Mouse (Mus musculus): Measurements from ENCODE around the gene Cmklr1. TPM values are rescaled to one million over a fixed set of nuclear protein-coding genes. Genes with fewer than 3 reads are reported as not detected.

Cmklr1 gene
- polyA plus RNA-seq, 1 experiment from 2014 or later, result 3.1 TPM

GRCm38 (mm10) chr5:113580801-113581200 lies 69.4 kb downstream of the Cmklr1 start:
- no peaks in the 10 kb centered on the region for H3K36me3 ChIP-seq (ENCODE audit: control insufficient read depth, insufficient read depth)
- no peaks in the 10 kb centered on the region for H3K9me3 ChIP-seq (replicated peaks; ENCODE audit: control insufficient read depth, low read length)
- H3K27me3 ChIP-seq (ENCODE audit: control insufficient read depth, insufficient read depth, low read length), result no peaks in the 10 kb centered on the region
- no peak for ATAC-seq (replicated peaks; ENCODE audit: extremely low read depth, insufficient read depth, low FRiP score)
- H3K4me1 ChIP-seq (ENCODE audit: control insufficient read depth, insufficient read depth, low read length), result no peaks in the 10 kb centered on the region
- no peak overlapping the region for H3K27ac ChIP-seq (ENCODE audit: low read length)
- H3K4me3 ChIP-seq (ENCODE audit: low read length), result no peak overlapping the region
- 54% methylated on average over 9 of the region's 9 CpGs for WGBS
- H3K9ac ChIP-seq (ENCODE audit: low read length), result no peak overlapping the region
- no peak overlapping the region for H3K4me2 ChIP-seq (ENCODE audit: low read depth, low read length)

GRCm38 (mm10) chr5:113580248-113580647 lies 70.0 kb downstream of the Cmklr1 start:
- H3K27me3 ChIP-seq (ENCODE audit: control insufficient read depth, insufficient read depth, low read length), result no peaks in the 10 kb centered on the region
- no peaks in the 10 kb centered on the region for H3K36me3 ChIP-seq (ENCODE audit: control insufficient read depth, insufficient read depth)
- H3K4me2 ChIP-seq (ENCODE audit: low read depth, low read length), result no peak overlapping the region
- WGBS, result 51% methylated on average over 8 of the region's 8 CpGs
- no peak overlapping the region for H3K4me3 ChIP-seq (ENCODE audit: low read length)
- no peak overlapping the region for H3K9ac ChIP-seq (ENCODE audit: low read length)
- no peaks in the 10 kb centered on the region for H3K9me3 ChIP-seq (replicated peaks; ENCODE audit: control insufficient read depth, low read length)
- no peak for ATAC-seq (replicated peaks; ENCODE audit: extremely low read depth, insufficient read depth, low FRiP score)
- no peak overlapping the region for H3K27ac ChIP-seq (ENCODE audit: low read length)
- H3K4me1 ChIP-seq (ENCODE audit: control insufficient read depth, insufficient read depth, low read length), result no peaks in the 10 kb centered on the region

GRCm38 (mm10) chr5:113579128-113579527 lies 71.1 kb downstream of the Cmklr1 start:
- no peaks in the 10 kb centered on the region for H3K9me3 ChIP-seq (replicated peaks; ENCODE audit: control insufficient read depth, low read length)
- H3K27ac ChIP-seq (ENCODE audit: low read length), result no peak overlapping the region
- H3K27me3 ChIP-seq (ENCODE audit: control insufficient read depth, insufficient read depth, low read length), result no peaks in the 10 kb centered on the region
- no peaks in the 10 kb centered on the region for H3K36me3 ChIP-seq (ENCODE audit: control insufficient read depth, insufficient read depth)
- H3K4me1 ChIP-seq (ENCODE audit: control insufficient read depth, insufficient read depth, low read length), result no peaks in the 10 kb centered on the region
- H3K9ac ChIP-seq (ENCODE audit: low read length), result no peak overlapping the region
- no peak overlapping the region for H3K4me2 ChIP-seq (ENCODE audit: low read depth, low read length)
- ATAC-seq (replicated peaks; ENCODE audit: extremely low read depth, insufficient read depth, low FRiP score), result no peak
- WGBS, result 79% methylated on average over 4 of the region's 4 CpGs
- H3K4me3 ChIP-seq (ENCODE audit: low read length), result no peak overlapping the region

- Histone ChIP-seq H3K27ac (ENCODE audit: low read length) (no peak overlapping the region), H3K4me3 (ENCODE audit: low read length) (no peak overlapping the region), H3K27me3 (ENCODE audit: control insufficient read depth, insufficient read depth, low read length) (no peaks in the 10 kb centered on the region), H3K36me3 (ENCODE audit: control insufficient read depth, insufficient read depth) (no peaks in the 10 kb centered on the region), H3K9me3 (replicated peaks; ENCODE audit: control insufficient read depth, low read length) (no peaks in the 10 kb centered on the region), H3K9ac (ENCODE audit: low read length) (no peak overlapping the region), H3K4me1 (ENCODE audit: control insufficient read depth, insufficient read depth, low read length) (no peaks in the 10 kb centered on the region), H3K4me2 (ENCODE audit: low read depth, low read length) (no peak overlapping the region)
- no peak for ATAC-seq (replicated peaks; ENCODE audit: extremely low read depth, insufficient read depth, low FRiP score)
- 81% methylated on average over 6 of the region's 6 CpGs for WGBS
Observed at GRCm38 (mm10) chr5:113578428-113578827, 71.8 kb downstream of the Cmklr1 start.

- 70% methylated on average over 7 of the region's 7 CpGs for WGBS
- H3K9me3 ChIP-seq (replicated peaks; ENCODE audit: control insufficient read depth, low read length), result no peaks in the 10 kb centered on the region
- H3K4me2 ChIP-seq (ENCODE audit: low read depth, low read length), result no peak overlapping the region
- H3K4me1 ChIP-seq (ENCODE audit: control insufficient read depth, insufficient read depth, low read length), result no peaks in the 10 kb centered on the region
- no peaks in the 10 kb centered on the region for H3K27me3 ChIP-seq (ENCODE audit: control insufficient read depth, insufficient read depth, low read length)
- H3K9ac ChIP-seq (ENCODE audit: low read length), result no peak overlapping the region
- no peak overlapping the region for H3K4me3 ChIP-seq (ENCODE audit: low read length)
- no peak for ATAC-seq (replicated peaks; ENCODE audit: extremely low read depth, insufficient read depth, low FRiP score)
- H3K27ac ChIP-seq (ENCODE audit: low read length), result no peak overlapping the region
- H3K36me3 ChIP-seq (ENCODE audit: control insufficient read depth, insufficient read depth), result no peaks in the 10 kb centered on the region
Observed at GRCm38 (mm10) chr5:113577555-113577954, 72.7 kb downstream of the Cmklr1 start.

- 38% methylated on average over 7 of the region's 7 CpGs for WGBS
- Histone ChIP-seq H3K27me3 (ENCODE audit: control insufficient read depth, insufficient read depth, low read length) (no peaks in the 10 kb centered on the region), H3K27ac (ENCODE audit: low read length) (no peak overlapping the region), H3K9ac (ENCODE audit: low read length) (no peak overlapping the region), H3K4me1 (ENCODE audit: control insufficient read depth, insufficient read depth, low read length) (no peaks in the 10 kb centered on the region), H3K9me3 (replicated peaks; ENCODE audit: control insufficient read depth, low read length) (no peaks in the 10 kb centered on the region), H3K4me2 (ENCODE audit: low read depth, low read length) (no peak overlapping the region), H3K36me3 (ENCODE audit: control insufficient read depth, insufficient read depth) (no peaks in the 10 kb centered on the region), H3K4me3 (ENCODE audit: low read length) (no peak overlapping the region)
- no peak for ATAC-seq (replicated peaks; ENCODE audit: extremely low read depth, insufficient read depth, low FRiP score)
Observed at GRCm38 (mm10) chr5:113570056-113570717, 80.0 kb downstream of the Cmklr1 start.

GRCm38 (mm10) chr5:113565858-113566257 lies 84.4 kb downstream of the Cmklr1 start:
- no peak for ATAC-seq (replicated peaks; ENCODE audit: extremely low read depth, insufficient read depth, low FRiP score)
- no peaks in the 10 kb centered on the region for H3K27me3 ChIP-seq (ENCODE audit: control insufficient read depth, insufficient read depth, low read length)
- no peak overlapping the region for H3K4me3 ChIP-seq (ENCODE audit: low read length)
- 70% methylated on average over 12 of the region's 12 CpGs for WGBS
- no peak overlapping the region for H3K9ac ChIP-seq (ENCODE audit: low read length)
- H3K9me3 ChIP-seq (replicated peaks; ENCODE audit: control insufficient read depth, low read length), result no peaks in the 10 kb centered on the region
- H3K4me1 ChIP-seq (ENCODE audit: control insufficient read depth, insufficient read depth, low read length), result no peaks in the 10 kb centered on the region
- no peak overlapping the region for H3K27ac ChIP-seq (ENCODE audit: low read length)
- H3K4me2 ChIP-seq (ENCODE audit: low read depth, low read length), result no peak overlapping the region
- H3K36me3 ChIP-seq (ENCODE audit: control insufficient read depth, insufficient read depth), result no peaks in the 10 kb centered on the region

GRCm38 (mm10) chr5:113565101-113565854 lies 84.9 kb downstream of the Cmklr1 start:
- 71% methylated on average over 10 of the region's 10 CpGs for WGBS

GRCm38 (mm10) chr5:113564463-113564862 lies 85.8 kb downstream of the Cmklr1 start:
- H3K9me3 ChIP-seq (replicated peaks; ENCODE audit: control insufficient read depth, low read length), result no peaks in the 10 kb centered on the region
- no peak overlapping the region for H3K4me3 ChIP-seq (ENCODE audit: low read length)
- H3K27ac ChIP-seq (ENCODE audit: low read length), result no peak overlapping the region
- 35% methylated on average over 4 of the region's 4 CpGs for WGBS
- no peak overlapping the region for H3K4me2 ChIP-seq (ENCODE audit: low read depth, low read length)
- ATAC-seq (replicated peaks; ENCODE audit: extremely low read depth, insufficient read depth, low FRiP score), result no peak
- no peak overlapping the region for H3K9ac ChIP-seq (ENCODE audit: low read length)
- H3K27me3 ChIP-seq (ENCODE audit: control insufficient read depth, insufficient read depth, low read length), result no peaks in the 10 kb centered on the region
- H3K4me1 ChIP-seq (ENCODE audit: control insufficient read depth, insufficient read depth, low read length), result no peaks in the 10 kb centered on the region
- no peaks in the 10 kb centered on the region for H3K36me3 ChIP-seq (ENCODE audit: control insufficient read depth, insufficient read depth)

More at GRCm38 (mm10) chr5:113565101-113565854, 84.9 kb downstream of the Cmklr1 start:
- no peak overlapping the region for H3K4me2 ChIP-seq (ENCODE audit: low read depth, low read length)
- no peak for ATAC-seq (replicated peaks; ENCODE audit: extremely low read depth, insufficient read depth, low FRiP score)
- no peaks in the 10 kb centered on the region for H3K4me1 ChIP-seq (ENCODE audit: control insufficient read depth, insufficient read depth, low read length)
- H3K27ac ChIP-seq (ENCODE audit: low read length), result no peak overlapping the region
- H3K9me3 ChIP-seq (replicated peaks; ENCODE audit: control insufficient read depth, low read length), result no peaks in the 10 kb centered on the region
- H3K27me3 ChIP-seq (ENCODE audit: control insufficient read depth, insufficient read depth, low read length), result no peaks in the 10 kb centered on the region
- H3K9ac ChIP-seq (ENCODE audit: low read length), result no peak overlapping the region
- H3K36me3 ChIP-seq (ENCODE audit: control insufficient read depth, insufficient read depth), result no peaks in the 10 kb centered on the region
- H3K4me3 ChIP-seq (ENCODE audit: low read length), result no peak overlapping the region

Measured in heart, embryonic 16.5 days (tissue).